ENCODE assay signal across 8 mouse cellular contexts in genomic region chr11:101173112-101173511, GRCm38 (mm10). TPM values are rescaled to one million over a fixed set of nuclear protein-coding genes. Genes with fewer than 3 reads are reported as not detected.
DNase-seq lines count a peak whose midpoint lies in the region; ATAC-seq lines count a peak whose summit lies in the region.

No protein-coding gene starts in this region.

- DNase-seq in CD4-positive, CD25-positive, alpha-beta regulatory T cell, adult 2 months (ENCODE audit: low read depth, low spot score) = peak; percentile 40
- DNase-seq in cerebellum, postnatal 10 days = peak; percentile 78 to 82
- DNase-seq in heart, postnatal 10 days = peak; percentile 65 to 66
- DNase-seq in kidney, postnatal 25 days = peak; percentile 89 to 92
- DNase-seq in midbrain, embryonic 11.5 days (ENCODE audit: low spot score, missing footprints) = no peak
- no peak for DNase-seq in c-Kit-positive CD71-positive TER-119-positive erythroid progenitor cells, embryonic 14.5 days (ENCODE audit: low spot score)
- DNase-seq in embryo, embryonic 11 days = no peak

- no peak overlapping the region; the same call in 1 of the 2 replicates for H3K4me3 ChIP-seq in midbrain, embryonic 11.5 days (ENCODE audit: low read depth, low read length)

- no peaks in the 10 kb centered on the region for H3K36me3 ChIP-seq in midbrain, embryonic 11.5 days (ENCODE audit: control insufficient read depth, insufficient read depth, low read length)

- peaks cover 77% of the 10 kb centered on the region for H3K27me3 ChIP-seq in midbrain, embryonic 11.5 days (ENCODE audit: control insufficient read depth, insufficient read depth, low read length)

- H3K9ac ChIP-seq in midbrain, embryonic 11.5 days (ENCODE audit: low read length) = peak overlapping the region; percentile 20; the same call in 1 of the 2 replicates

- no peak for ATAC-seq in CD4-positive, CD25-positive, alpha-beta regulatory T cell, adult 4 months
- ATAC-seq in midbrain, embryonic 11.5 days (ENCODE audit: low FRiP score) = no peak

- H3K27ac ChIP-seq in midbrain, embryonic 11.5 days (ENCODE audit: low read depth, low read length) = no peak overlapping the region

- H3K4me2 ChIP-seq in midbrain, embryonic 11.5 days = no peak overlapping the region; the same call in 1 of the 2 replicates

- 6% methylated on average over 11 of the region's 11 CpGs for WGBS in midbrain, embryonic 11.5 days

- H3K9me3 ChIP-seq in midbrain, embryonic 11.5 days (ENCODE audit: control insufficient read depth, low read length) = no peaks in the 10 kb centered on the region

- intact Hi-C loops in heart, postnatal 10 days (cut with DNase I) = loop anchor here (10.0 kb wide), 1 partner anchor 278 kb away; no protein-coding TSS in a partner anchor

- peaks cover 40% of the 10 kb centered on the region for H3K4me1 ChIP-seq in midbrain, embryonic 11.5 days (ENCODE audit: control insufficient read depth, insufficient read depth, low read length)

RNA-seq across cellular contexts. Expression of gene Plekhh3, which starts 2.0 kb away (rescaled TPM):
- not detected for polyA plus RNA-seq in CD4-positive, CD25-positive, alpha-beta regulatory T cell, adult 4 months (2017; shearing (Covaris generic))
- 10 to 100 TPM; 23.6 to 28.3 TPM for total RNA-seq in heart, postnatal 10 days (2021)
- polyA plus RNA-seq in midbrain, embryonic 11.5 days (2014; fragmentation: Nextera tagmentation; extraction: Ambion mirVana) = 5.8 and 7.2 TPM in 2 replicates

RNA-seq across cellular contexts. Expression of gene Ccr10, which starts 2.1 kb away (rescaled TPM):
- 1 to 10 TPM in 1 of 2 experiments, under 1 TPM in 1; 0.36 to 2.0 TPM for polyA plus RNA-seq in CD4-positive, CD25-positive, alpha-beta regulatory T cell, adult 4 months (2017; shearing (Covaris generic))
- under 1 TPM; 0.14 to 0.20 TPM for total RNA-seq in heart, postnatal 10 days (2021)
- polyA plus RNA-seq in midbrain, embryonic 11.5 days (2014; fragmentation: Nextera tagmentation; extraction: Ambion mirVana) = not detected in 2 replicates

RNA-seq across cellular contexts. Expression of gene Cntnap1, which starts 2.8 kb away (rescaled TPM):
- under 1 TPM in 1 of 2 experiments, not detected in 1; 0.17 TPM for polyA plus RNA-seq in CD4-positive, CD25-positive, alpha-beta regulatory T cell, adult 4 months (2017; shearing (Covaris generic))
- 1 to 10 TPM; 1.8 to 2.1 TPM for total RNA-seq in heart, postnatal 10 days (2021)
- polyA plus RNA-seq in midbrain, embryonic 11.5 days (2014; fragmentation: Nextera tagmentation; extraction: Ambion mirVana) = 0.30 and 0.32 TPM in 2 replicates

RNA-seq across cellular contexts. Expression of gene Tubg2, which starts 17.4 kb away (rescaled TPM):
- polyA plus RNA-seq in CD4-positive, CD25-positive, alpha-beta regulatory T cell, adult 4 months (2017; shearing (Covaris generic)) = 1 to 10 TPM; 1.4 to 3.5 TPM
- total RNA-seq in heart, postnatal 10 days (2021) = 1 to 10 TPM; 3.4 to 3.5 TPM
- polyA plus RNA-seq in midbrain, embryonic 11.5 days (2014; fragmentation: Nextera tagmentation; extraction: Ambion mirVana) = 3.4 and 5.1 TPM in 2 replicates

RNA-seq across cellular contexts. Expression of gene Ezh1, which starts 53.2 kb away (rescaled TPM):
- 10 to 100 TPM; 57.3 to 85.6 TPM for polyA plus RNA-seq in CD4-positive, CD25-positive, alpha-beta regulatory T cell, adult 4 months (2017; shearing (Covaris generic))
- total RNA-seq in heart, postnatal 10 days (2021) = 10 to 100 TPM; 20.5 to 22.5 TPM
- polyA plus RNA-seq in midbrain, embryonic 11.5 days (2014; fragmentation: Nextera tagmentation; extraction: Ambion mirVana) = 10.4 and 10.6 TPM in 2 replicates

Comparison
In these comparisons a context has a peak if more than half of its experiments do, and no peak if none do; other contexts are left out.
1. DNase-seq: peak in CD4-positive, CD25-positive, alpha-beta regulatory T cell, adult 2 months (single experiment), cerebellum, postnatal 10 days (2 of 2), heart, postnatal 10 days (2 of 2) and kidney, postnatal 25 days (2 of 2); none in midbrain, embryonic 11.5 days (single experiment), c-Kit-positive CD71-positive TER-119-positive erythroid progenitor cells, embryonic 14.5 days (single experiment) and embryo, embryonic 11 days (single experiment).